Mouse (Mus musculus) spleen, postnatal 10 days (tissue): ENCODE measurements around the gene Duoxa2.
"Not testable (repeated sequence)": the region's sequence is repeated elsewhere in the genome, so short reads cannot be mapped to it uniquely, and the experiment has no call there.

Source experiments
- DNase-seq, 2 experiments: peaks; one replicate each; pipeline ENCODE4 v3.0.0; 2021 to 2022; ENCODE audit warnings: low spot score in 2 of 2

The Duoxa2 gene

DNA sequence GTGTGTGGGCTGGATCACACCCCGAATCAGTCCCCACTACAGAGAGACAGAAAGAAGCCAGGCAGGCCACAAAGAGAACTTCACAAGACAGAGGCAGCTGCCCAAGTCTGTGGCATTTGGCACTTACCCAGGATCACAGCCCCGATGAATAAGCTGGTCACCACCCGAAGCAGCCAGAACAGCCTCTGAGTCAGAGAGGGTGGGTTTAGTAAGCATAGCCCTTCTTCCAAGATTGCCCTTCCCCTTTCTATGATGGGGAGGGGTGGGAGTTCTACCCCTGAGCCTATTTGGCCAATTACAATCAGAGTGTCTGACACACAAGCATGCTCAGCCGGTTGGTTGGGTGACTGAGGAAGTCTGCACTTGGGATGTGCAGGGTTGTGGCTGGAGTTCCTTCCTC, 7.5 kb downstream of the Duoxa2 start:
- DNase-seq: no peak

DNA sequence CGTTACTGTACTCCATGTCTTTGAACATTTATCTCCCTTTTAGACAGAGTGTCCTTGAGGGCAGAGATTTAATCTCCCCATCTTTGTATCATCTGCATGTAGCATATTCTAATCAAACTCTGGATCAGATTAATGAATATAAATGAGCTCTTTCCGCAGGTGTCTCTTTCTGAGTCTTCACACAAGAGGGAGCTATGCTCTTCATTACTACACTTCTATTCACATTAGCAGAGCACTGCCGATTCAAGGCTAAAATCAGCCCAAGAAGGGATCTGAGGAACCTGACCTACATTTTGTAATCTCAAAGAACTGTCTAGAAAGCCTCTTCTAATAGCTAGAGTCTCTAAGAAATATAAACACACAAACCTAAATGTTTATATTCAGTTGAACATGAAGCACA, 10.9 kb downstream of the Duoxa2 start:
- DNase-seq: no peak

DNA sequence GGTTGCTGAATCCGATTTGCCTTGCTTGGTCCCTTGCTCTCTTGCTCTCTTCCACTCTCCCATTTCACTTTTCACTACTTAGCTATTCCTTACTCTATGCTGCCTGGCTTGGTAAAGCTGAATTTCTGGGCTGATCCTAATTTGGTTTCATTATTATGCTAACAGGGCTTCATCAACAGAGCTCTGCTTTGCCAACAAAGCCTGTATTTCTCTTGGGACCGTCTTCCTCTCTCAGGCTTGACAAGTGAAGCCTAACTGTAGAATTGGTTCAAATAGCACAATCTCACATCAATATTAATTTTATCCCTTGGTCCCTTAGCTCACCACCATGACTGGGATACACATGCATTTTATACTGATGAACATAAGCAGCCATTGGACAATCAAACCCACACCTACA, 12.9 kb downstream of the Duoxa2 start:
- DNase-seq: no peak

DNA sequence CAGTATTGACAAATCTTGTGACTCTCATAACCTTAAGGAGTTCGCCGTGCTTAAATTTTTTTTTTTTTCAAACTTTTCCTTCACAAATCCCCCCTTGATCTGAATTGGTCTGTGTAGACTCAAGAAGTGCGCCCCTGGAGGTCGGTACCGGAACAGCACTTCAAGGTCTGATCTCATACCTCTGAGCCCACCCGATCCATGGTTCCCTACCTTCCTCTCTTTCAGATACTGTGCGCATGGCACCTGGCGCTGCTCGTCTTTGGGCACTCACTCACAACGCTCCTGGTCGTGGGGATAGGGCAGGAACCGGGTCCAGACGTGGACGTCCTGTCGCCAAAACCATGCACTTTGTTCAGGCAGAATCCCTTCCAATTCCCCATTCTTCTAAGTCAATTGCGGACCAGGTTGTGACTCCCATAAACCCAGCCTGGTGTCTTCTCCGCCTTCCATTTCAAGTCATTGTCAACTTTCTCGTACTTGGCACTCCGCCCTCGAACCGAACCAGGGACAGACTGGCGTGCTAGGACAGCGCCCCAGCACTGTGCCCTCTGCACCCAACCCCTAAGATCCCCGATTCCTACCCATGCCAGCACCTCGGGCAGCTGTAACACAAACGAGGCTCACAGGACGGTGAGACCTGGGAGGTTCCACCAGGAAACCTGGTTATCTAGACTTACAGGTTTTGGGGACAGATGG, 14.2 kb downstream of the Duoxa2 start:
- peak; percentile 54 to 81 for DNase-seq

DNA sequence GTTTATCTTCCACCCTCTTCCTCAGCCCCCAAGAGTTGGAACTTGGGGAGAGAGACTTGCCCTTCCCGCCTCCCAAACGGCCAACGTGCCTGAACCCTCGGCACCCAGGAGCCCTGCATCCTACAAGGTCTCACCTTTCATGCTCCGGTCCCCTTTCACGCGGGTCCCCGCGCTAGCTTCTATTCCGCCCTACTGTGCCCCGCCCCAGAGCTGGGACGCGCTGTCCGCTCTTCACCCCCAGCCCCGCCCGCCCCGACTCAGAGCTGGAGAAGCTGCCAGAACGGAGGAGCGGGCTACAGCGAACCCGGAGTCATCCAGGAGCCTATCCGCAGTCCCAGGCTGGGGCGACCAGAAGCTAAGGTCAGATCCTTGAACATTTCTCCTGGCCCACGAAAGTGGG, 14.8 kb downstream of the Duoxa2 start, which contains the start of gene Duoxa1:
Gene Duoxa1 (minus strand): TSS at position 195 of the 400 bp plus-strand sequence.
- DNase-seq: no peak

DNA sequence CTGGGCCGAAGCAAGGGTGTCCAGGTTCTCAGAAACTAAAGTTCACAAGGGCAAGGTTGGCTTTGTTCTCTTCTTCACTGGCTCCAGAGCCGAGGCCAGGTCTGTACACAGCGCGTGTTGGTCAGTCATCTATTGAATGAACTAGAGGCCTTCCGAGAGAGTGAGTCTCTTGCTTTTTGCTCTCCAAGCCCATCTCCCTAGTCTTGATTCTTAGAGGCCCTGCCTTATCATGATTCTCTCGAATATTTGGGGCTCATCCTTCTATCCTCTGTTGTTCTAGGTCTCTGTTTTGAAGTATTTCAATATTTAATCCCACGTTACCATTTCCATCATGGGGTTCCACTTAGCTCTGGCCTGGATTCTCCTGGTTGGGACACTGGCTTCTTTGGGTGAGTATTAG, 16.7 kb downstream of the Duoxa2 start, which contains the start of gene Duox1:
Gene Duox1 (plus strand): TSS at position 301 of the 400 bp plus-strand sequence.
- DNase-seq: no peak

DNA sequence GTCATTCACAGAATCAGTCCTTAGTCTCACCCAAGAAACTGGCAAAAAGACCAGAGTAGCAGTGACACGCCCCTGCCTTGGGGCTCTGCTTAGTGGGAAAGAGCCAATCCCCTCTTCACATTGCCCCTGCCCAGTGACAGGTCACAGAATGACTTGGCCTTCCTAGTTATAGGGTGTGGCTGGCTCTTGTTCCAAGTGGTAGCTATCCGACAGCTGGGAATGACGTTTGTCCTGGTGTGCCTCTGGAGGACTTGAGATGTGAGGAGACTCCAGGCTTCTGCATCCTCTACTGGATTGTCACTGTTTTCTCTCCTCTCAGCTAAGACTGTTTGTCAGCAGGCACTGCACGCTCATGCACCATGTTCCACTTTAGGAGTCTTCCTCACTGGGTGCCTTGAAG, 18.7 kb downstream of the Duoxa2 start:
- DNase-seq: no peak

DNA sequence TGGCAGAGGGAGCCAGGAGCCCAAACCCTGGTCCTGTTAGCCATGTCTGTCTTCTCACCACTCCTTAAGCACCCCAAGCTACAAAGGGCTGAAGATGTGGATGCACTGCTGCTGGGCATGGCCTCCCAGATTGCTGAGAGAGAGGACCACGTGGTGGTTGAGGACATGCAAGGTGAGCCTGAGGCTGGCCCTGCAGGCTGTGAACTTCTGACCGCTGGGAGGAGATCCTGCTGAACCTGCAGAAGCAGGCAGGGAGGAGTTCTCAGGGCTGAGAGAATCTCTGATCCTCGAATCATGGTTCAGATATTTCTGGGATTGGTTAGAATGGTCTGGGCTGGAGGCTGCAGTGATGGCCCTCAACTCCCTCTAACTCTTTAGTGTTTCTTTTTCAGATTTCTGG, 25.3 kb downstream of the Duoxa2 start:
- no peak for DNase-seq

DNA sequence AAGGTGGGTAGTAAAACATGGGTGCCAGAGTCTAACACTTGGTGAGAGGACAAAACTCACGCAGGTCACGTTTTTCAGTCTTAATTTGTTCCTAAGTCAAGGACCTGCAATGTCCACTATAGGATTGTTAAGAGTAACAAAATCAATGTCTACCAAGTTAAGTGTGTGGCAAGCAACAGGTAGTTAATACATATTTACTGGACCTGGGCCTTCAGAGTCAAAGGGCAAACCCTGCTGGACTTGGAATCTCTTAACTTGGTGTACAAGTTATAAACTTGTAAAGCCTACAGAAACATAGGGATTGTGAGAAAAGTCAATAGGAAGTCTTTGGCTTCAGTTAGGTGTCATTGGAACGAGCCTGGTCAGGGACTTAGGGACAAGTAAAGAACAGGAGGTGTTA, 25.9 kb downstream of the Duoxa2 start:
- DNase-seq: no peak

DNA sequence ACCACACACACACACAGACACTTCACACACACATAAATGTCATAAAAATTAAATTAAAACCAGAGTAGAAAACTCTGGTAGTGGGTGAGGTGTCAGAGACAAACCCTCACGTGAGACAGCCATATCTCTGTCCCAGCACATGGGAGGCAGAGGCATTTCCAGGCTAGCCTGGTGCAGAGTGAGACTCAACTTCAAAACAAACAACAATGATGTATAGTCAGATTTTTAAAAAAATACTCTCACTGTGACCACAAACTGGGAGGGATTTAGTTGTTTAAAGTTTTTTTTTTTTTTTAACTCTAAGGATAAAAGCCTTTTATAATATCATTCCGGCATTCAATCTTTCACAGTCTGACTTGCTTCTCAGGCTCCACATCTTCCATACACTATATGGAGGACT, 26.7 kb downstream of the Duoxa2 start:
- DNase-seq: no peak

DNA sequence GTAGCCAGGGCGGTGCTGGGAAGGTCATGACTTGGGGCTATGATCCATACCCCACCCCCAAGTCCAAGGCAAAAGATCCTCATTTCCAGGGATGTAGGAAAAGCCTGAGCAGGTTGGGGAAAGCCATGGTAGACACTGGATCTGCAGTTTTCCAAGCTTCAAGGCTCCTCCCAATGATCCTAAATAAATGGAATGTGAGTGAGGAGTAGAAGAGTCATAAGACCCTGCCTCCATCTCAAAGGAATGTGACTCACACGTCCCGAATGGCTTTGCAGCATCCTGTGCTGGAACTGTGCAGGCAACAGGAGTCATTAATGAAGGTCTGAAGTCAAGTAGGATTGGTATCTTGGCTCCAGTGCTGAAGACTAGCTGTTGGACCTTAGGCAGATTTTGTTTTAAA, 29.3 kb downstream of the Duoxa2 start:
- DNase-seq: no peak

DNA sequence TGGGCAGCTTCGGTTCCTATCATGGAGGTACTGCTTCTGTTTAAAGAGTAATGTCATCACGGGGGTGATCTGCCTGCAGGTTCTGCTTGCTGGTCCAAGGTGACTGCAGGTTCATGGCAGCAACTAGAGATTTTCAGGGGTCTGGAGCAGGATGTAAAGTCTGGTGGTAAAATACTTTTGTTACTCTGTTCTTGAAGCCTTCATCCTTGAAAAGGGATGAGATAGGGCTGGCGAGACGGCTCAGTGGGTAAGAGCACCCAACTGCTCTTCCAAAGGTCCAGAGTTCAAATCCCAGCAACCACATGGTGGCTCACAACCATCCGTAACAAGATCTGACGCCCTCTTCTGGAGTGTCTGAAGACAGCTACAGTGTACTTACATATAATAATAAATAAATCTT, 31.6 kb downstream of the Duoxa2 start:
- DNase-seq: not testable (repeated sequence)

DNA sequence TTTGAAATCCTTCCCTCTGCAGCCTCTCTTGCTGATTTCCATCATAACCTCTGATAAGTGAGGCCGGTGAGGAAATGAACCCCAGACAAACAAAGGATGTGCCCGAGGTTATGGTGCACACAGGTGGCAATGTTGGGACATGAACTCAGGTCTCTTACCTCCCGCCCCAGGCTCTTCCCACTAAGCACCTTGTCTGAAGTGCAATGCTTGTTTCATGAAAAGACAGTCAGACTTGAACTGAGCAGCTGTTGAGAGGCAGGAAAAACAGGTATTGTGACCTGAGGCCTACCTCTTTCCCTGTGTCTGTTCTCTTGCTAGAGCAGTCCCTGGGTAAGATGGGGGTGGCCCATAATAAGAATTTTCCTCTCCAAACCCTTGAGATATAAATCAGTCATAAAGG, 33.5 kb downstream of the Duoxa2 start:
- no peak for DNase-seq

DNA sequence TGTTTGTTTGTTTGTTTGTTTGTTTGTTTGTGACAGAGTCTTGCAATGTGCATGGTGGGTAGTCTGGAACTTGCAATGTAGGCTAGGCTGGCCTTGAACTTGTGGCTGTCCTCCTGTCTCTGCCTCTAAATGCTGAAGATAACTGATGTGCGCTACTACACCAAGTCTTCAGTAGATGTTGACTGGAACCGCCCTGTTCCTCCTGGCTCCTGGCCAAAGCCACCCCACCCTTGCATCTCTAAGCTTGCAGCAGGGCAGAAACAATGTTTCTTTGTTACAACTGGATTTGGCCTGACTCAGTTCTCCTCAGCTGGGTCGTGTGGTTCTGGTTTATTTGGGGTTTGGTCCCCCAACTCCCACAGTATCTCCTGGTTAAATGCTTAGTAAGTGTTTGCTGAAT, 35.5 kb downstream of the Duoxa2 start:
- DNase-seq: peak in 1 of 2 experiments; percentile 59

DNA sequence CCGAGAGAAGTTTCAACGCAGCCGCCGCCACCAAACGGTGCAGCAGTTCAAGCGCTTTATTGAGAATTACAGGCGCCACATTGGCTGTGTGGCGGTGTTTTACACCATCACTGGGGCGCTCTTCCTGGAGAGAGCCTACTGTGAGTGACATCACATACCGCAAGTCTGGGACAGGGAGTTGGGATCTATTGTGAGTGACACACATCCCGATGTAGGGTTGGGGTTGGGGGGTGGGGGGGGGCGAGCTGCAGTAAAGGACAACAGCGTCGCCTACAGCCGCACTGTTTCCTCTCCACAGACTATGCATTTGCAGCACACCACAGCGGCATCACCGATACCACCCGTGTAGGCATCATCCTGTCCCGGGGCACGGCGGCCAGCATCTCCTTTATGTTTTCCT, 38.6 kb downstream of the Duoxa2 start:
- DNase-seq: no peak

DNA sequence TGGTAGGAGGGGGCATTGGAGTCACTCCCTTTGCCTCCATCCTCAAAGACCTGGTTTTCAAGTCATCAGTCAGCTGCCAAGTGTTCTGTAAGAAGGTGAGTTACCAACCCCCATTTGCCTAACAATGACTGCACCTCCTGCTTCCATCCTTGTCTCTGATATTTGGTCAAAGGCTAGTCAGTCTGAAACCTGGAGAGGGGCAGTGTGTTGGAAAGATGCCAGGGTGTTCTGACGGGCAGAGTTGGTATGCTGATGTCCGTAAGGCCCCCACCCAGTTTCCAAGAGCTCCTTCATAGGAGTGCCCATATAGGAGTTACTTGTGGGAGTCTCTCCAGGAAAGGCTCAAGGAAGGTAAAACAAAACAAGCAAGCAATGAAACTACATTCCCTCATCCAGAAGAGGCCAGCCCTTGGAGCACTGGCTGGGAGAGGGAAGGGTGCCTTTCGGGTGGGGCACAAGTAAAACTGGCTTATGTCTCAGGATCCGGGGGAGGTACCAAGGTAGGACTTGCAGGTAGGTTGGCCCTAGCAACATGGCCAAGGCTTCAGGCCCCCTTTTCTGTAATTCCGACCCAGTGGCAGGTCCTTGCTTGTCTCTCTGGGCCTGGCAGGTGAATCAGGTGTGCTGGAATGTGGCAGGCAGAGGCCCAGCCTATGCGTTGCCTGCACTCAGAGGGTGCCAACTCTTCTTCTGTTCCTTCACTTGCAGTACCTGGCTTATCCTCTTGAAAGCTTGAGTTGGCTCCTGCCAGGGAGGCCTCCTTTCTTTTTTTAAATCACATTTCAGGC, 46.6 kb downstream of the Duoxa2 start:
- DNase-seq: no peak

DNA sequence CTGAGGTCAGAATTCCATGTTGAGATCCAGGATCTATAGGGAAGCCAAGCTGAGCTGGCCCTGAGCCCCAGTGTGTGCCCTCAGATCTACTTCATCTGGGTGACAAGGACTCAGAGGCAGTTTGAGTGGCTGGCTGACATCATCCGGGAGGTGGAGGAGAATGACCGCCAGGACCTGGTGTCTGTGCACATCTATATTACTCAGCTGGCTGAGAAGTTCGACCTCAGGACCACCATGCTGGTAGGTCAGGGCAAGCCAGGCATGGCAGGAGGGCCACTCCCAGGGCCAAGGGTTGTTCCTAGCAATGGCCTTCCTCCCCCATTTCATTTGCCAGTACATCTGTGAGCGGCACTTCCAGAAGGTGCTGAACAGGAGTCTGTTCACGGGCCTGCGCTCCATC, 47.5 kb downstream of the Duoxa2 start:
- DNase-seq: not testable (repeated sequence)

DNA sequence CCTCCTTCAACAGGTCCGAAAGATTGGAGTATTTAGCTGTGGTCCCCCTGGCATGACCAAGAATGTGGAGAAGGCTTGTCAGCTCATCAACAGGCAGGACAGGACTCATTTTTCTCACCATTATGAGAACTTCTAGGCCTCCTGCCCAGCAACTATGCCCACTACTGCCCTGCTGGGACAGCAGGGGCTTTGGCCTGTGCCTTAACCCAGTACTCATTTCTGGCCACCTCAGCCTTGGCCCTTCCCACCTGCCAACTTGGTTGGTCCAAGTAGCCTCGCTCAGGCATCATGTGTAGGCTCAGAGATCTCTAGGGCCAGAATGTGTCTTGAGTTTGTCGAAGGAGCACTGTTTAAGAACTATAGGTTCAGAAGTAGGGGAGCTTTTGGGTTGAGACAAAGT, 48.6 kb downstream of the Duoxa2 start:
- no peak for DNase-seq

DNA sequence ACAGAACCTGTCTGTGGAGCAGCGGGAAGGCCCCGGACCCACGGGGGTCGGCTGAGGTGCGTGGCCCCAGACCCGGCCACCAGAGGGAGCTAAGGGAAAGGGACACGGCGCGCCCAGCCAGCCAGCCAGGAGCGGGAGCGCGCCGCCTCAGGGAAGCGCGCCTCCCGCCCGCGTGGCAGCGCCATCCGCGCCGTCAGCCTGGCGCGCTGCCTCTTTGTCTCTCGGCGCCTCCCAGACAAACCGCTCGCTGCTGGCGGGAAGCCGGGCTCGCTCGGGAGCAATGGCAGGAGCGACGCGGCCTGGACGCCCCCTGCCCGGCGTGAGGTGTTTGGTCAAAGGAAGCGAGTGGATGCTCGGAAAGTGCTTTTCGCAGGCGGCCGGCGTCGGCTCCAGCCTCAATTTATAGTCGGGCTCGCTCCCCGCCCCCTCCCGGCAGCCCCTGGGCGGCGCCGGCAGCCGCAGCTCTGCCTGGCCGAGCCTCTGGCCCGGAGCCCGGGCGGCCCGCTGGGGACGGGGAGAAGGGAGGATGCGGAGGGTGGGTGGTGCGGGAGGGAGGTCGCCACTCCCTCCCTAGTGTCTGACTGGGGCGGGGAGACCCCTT, 49.9 kb downstream of the Duoxa2 start:
- peak; percentile 85 to 90 for DNase-seq

DNA sequence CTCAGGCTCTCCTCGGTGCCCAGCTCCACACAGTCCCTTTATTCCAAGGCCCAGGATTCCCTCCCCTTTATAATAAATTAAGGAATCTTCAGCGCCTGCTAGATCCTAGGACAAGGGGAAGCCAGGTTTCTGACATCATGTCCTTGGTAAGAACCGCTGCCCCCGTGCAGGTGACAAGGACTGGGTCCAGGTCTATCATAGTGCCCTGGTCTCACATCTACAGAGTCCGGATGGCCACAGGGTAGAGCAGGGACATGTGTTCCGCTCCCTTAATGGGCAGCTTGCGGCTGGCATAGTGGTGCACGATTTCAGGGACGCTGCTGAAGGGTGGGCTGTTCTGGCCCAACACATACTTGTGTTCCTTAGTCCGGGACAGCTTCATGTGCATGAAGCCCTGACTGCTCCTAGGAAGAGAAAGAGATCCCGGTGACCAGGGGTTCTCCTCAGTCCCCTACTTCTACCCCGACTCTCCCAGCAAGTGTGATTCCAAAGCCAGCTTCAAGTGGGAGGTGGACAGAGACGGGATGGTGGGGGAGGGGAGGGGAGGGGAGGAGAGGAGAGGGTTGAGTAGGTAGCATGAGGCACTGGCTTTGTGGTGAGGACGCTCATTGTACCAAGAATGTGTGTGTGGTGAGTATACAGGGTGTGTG, 50.6 kb downstream of the Duoxa2 start:
- DNase-seq: peak; percentile 45 to 58

DNA sequence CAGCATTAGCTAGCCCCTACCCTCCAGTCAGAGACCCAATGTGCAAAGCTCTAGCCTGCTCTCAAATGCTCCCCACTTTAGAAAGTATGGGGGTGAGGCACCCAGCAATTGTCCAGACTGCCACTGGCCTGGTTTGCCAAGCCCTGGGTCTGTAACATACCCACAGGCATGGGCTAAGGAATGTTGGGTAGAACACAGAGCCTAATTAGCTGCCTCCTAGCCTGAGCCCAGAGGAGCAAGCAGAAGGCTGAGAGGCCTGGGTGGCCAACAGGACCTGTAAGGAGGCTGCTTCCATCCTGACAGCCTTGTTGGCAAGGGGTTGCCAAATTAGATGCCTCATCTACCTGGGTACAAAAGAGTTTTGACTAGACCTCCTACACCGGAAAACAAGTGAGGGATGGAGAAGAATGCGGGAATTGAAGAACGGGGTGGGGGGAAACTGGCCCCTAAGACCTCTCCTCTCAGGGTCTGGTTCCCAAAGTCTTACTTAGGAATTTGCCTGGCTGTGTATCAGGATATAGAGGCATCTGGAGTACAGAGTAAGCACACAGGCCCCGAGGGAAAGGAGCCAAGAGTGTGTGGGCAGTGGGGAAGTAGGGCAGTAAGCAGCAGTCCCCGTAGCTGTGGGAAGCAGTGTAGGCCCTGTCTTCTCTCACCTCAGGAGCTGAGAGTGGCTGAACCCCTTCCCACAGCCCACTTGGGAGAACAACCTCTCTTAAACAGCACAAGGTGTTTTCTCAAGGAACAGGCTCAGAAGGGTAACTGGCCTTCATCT, 52.6 kb downstream of the Duoxa2 start:
- DNase-seq: no peak

DNA sequence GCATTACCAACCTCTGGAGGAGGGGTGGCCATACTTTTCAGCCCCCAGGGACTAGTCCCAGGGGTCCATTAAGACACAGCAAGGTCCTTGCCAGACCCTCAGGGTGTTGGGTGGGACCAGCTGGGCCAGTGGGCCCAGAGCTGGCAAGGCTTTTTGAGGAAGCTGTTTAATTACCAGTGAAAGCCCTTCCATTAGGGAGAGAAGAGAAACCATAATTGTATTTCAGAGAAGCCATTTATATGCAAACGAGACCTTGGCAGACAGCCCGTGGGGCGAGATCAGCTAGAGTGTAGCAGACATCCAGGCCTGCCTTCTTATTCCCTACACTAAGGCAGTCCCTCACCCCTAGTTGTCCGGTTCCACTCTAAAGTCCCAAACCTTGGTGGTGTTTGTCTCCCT, 53.2 kb downstream of the Duoxa2 start:
- no peak for DNase-seq
